8 mouse cellular contexts compared by ENCODE assay signal in the genomic region with DNA sequence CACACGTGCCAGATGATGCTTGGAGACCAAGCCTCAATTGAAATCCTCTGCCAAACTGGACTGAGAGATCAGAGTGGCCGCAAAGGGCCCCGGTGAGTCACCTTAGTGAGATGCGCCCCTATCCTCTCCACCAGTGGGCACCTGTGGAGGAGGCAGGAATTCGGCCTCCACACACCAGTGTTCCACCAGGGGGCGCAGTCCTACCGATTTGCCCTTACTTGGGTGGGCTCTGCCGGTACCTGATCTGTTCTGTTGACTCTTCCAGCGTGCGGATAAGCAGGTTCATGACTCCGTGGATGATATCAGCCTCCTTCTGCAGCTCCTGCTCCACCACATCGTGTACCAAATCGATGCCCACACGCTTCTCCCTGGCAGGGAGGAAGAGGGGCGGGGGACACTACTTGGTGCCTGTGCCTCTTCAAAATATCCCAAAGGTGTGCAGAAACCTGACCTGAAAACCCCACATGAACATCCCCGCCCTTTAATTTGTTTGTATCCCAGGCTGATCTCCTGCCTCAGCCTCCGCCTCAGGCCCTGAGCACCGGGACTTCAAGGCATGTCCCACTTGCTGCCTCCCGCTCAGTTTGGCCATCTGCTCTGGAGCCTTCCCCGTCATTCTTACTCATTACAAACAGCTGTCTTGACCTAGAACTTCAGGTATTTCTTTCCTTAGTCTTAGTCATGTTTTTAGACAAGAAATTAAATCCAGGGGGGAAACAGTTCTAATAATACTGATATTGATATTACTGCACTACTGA. TPM values are rescaled to one million over a fixed set of nuclear protein-coding genes. Genes with fewer than 3 reads are reported as not detected.
DNase-seq lines count a peak whose midpoint lies in the region; ATAC-seq and TF ChIP-seq lines count a peak whose summit lies in the region.

No protein-coding gene starts in this region.

- peak; percentile 45; the same call in 1 of the 2 replicates for ATAC-seq in forebrain, postnatal 0 days
- peak; percentile 71 to 92; a peak in 3 of 4 replicates for ATAC-seq in hematopoietic stem cell, adult 5-6 weeks (replicated peaks in 1 of 2; ENCODE audit: insufficient read depth in 1 of 2, low FRiP score in 2 of 2, low TSS enrichment in 1 of 2, low read depth in 1 of 2, poor library complexity in 2 of 2, severe bottlenecking in 2 of 2)

- H3K27me3 ChIP-seq in MEL (ENCODE audit: control insufficient read depth in 1 of 2, insufficient read depth in 2 of 2, low read length in 2 of 2), result peaks cover 0 to under 1% of the 10 kb centered on the region in 2 experiments; a peak in 2 of 4 replicates
- no peaks in the 10 kb centered on the region for H3K27me3 ChIP-seq in forebrain, postnatal 0 days (ENCODE audit: insufficient read depth, low read length)

- H3K9ac ChIP-seq in MEL (ENCODE audit: control insufficient read depth, low read depth, low read length, poor library complexity, severe bottlenecking), result no peak overlapping the region
- no peak overlapping the region for H3K9ac ChIP-seq in forebrain, postnatal 0 days

- 27% methylated on average over 20 of the region's 20 CpGs for WGBS in forebrain, postnatal 0 days

- no peaks in the 10 kb centered on the region for H3K9me3 ChIP-seq in MEL (replicated peaks; ENCODE audit: insufficient read depth, low read length)
- no peaks in the 10 kb centered on the region for H3K9me3 ChIP-seq in forebrain, postnatal 0 days (ENCODE audit: low read length)

- TF ChIP-seq EP300 in MEL (IDR thresholded peaks at IDR 0.05; ENCODE audit: low read depth in 1 of 2, low read length in 2 of 2), result no peak

- H3K79me2 ChIP-seq in MEL (ENCODE audit: control insufficient read depth, insufficient read depth, low read length, poor library complexity), result no peaks in the 10 kb centered on the region

- peak; percentile 93 to 99 (median 99) for TF ChIP-seq CTCF in MEL (IDR thresholded peaks at IDR 0.05 in 2 of 3, conservative IDR thresholded peaks at IDR 0.05 in 1 of 3; ENCODE audit: control insufficient read depth in 1 of 3, insufficient read depth in 1 of 3, low read depth in 2 of 3, low read length in 3 of 3, poor library complexity in 1 of 3, severe bottlenecking in 1 of 3)
- TF ChIP-seq CTCF in forebrain, postnatal 0 days (IDR thresholded peaks at IDR 0.05; ENCODE audit: low read depth), result peak; percentile 85

- peak; percentile 89 for TF ChIP-seq RAD21 in MEL (IDR thresholded peaks at IDR 0.05; ENCODE audit: low read depth, low read length)

- H3K4me1 ChIP-seq in MEL (ENCODE audit: control insufficient read depth in 1 of 2, insufficient read depth in 2 of 2, low read length in 2 of 2), result peaks cover 2 to 10% of the 10 kb centered on the region in 2 experiments; a peak in 3 of 4 replicates
- no peaks in the 10 kb centered on the region for H3K4me1 ChIP-seq in forebrain, postnatal 0 days (ENCODE audit: insufficient read depth)

- peak; percentile 79 for DNase-seq in MEL (ENCODE audit: low read depth, low spot score)
- DNase-seq in c-Kit-positive CD71-positive TER-119-positive erythroid progenitor cells, embryonic 14.5 days (ENCODE audit: low spot score), result peak; percentile 57
- peak; percentile 66 for DNase-seq in forebrain, postnatal 0 days
- peak; percentile 72 to 81 for DNase-seq in layer of hippocampus, postnatal 10 days (ENCODE audit: low spot score in 2 of 2)
- peak; percentile 65 for DNase-seq in lung, postnatal 25 days (ENCODE audit: low spot score)
- peak; percentile 42 for DNase-seq in right cerebral cortex, adult 18-20 months
- DNase-seq in urinary bladder, adult 2 months (ENCODE audit: low spot score), result peak; percentile 61

- H3K36me3 ChIP-seq in MEL (ENCODE audit: control insufficient read depth in 1 of 2, insufficient read depth in 2 of 2, low read length in 2 of 2), result 0 out of 4 replicates have a peak, but pooled peaks cover 0 to 2% of the 10 kb centered on the region in 2 experiments
- H3K36me3 ChIP-seq in forebrain, postnatal 0 days (ENCODE audit: insufficient read depth), result no peaks in the 10 kb centered on the region

- no peak overlapping the region; the same call in 1 of the 2 replicates for H3K4me2 ChIP-seq in forebrain, postnatal 0 days (ENCODE audit: low read depth)

- no peak overlapping the region for H3K27ac ChIP-seq in MEL (ENCODE audit: control insufficient read depth, low read depth, low read length)
- no peak overlapping the region for H3K27ac ChIP-seq in forebrain, postnatal 0 days (ENCODE audit: low read depth, low read length)

- TF ChIP-seq POLR2A in MEL (IDR thresholded peaks at IDR 0.05; ENCODE audit: control insufficient read depth in 1 of 2, insufficient read depth in 1 of 2, low read depth in 1 of 2, low read length in 2 of 2, poor library complexity in 1 of 2), result no peak

- no peak overlapping the region for H3K4me3 ChIP-seq in MEL (ENCODE audit: control insufficient read depth in 1 of 2, insufficient read depth in 1 of 2, low read depth in 2 of 2, low read length in 2 of 2)
- no peak overlapping the region for H3K4me3 ChIP-seq in forebrain, postnatal 0 days (ENCODE audit: low read depth, low read length)

TF ChIP-seq in MEL, 35 proteins besides CTCF, POLR2A, EP300 and RAD21:
- TF ChIP-seq ZC3H11A (IDR thresholded peaks at IDR 0.05; ENCODE audit: low read depth, low read length), result peak; percentile 91
- TF ChIP-seq NELFE (IDR thresholded peaks at IDR 0.05; ENCODE audit: low read depth, low read length), result no peak
- 0 out of 2 replicates have a peak, but pooled peaks have one; percentile 43 for TF ChIP-seq SIN3A (IDR thresholded peaks at IDR 0.05; ENCODE audit: low read length)
- no peak for TF ChIP-seq USF2 (IDR thresholded peaks at IDR 0.05; ENCODE audit: borderline replicate concordance in 1 of 2, insufficient read depth in 1 of 2, low read depth in 1 of 2, low read length in 2 of 2)
- peak; percentile 69; the same call in 1 of the 2 replicates for TF ChIP-seq MAZ (IDR thresholded peaks at IDR 0.05; ENCODE audit: low read depth, low read length)
- TF ChIP-seq KAT2A (conservative IDR thresholded peaks at IDR 0.05; ENCODE audit: low read depth, low read length), result no peak
- peak; percentile 99 for TF ChIP-seq SMC3 (IDR thresholded peaks at IDR 0.05; ENCODE audit: low read depth, low read length)

RNA-seq across cellular contexts. Expression of a gene that starts 7.1 kb away (rescaled TPM):
- not detected in 2 replicates for total RNA-seq in MEL (2012; rRNA removed)
- not detected for polyA plus RNA-seq in MEL (2012; ENCODE audit: insufficient read depth in 1 of 2, insufficient read length in 2 of 2, low read depth in 1 of 2, low replicate concordance in 2 of 2, missing spikeins in 1 of 2)
- total RNA-seq in forebrain, postnatal 0 days (2014; rRNA removed), result 10.5 and 13.1 TPM in 2 replicates
- polyA plus RNA-seq in forebrain, postnatal 0 days (2015; fragmentation: Nextera tagmentation; extraction: Ambion mirVana), result 8.6 and 12.4 TPM in 2 replicates
- not detected in 2 replicates for total RNA-seq in hematopoietic stem cell, adult 5-6 weeks (2017)
- 1 to 10 TPM; 2.5 to 4.7 TPM for total RNA-seq in layer of hippocampus, postnatal 10 days (2021)
- polyA plus RNA-seq in urinary bladder, adult 2 months (2012; rRNA removed), result 0.09 and 0.17 TPM in 2 replicates

RNA-seq across cellular contexts. Expression of a gene that starts 40.9 kb away (rescaled TPM):
- total RNA-seq in MEL (2012; rRNA removed), result not detected in 2 replicates
- polyA plus RNA-seq in MEL (2012; ENCODE audit: insufficient read depth in 1 of 2, insufficient read length in 2 of 2, low read depth in 1 of 2, low replicate concordance in 2 of 2, missing spikeins in 1 of 2), result not detected
- total RNA-seq in forebrain, postnatal 0 days (2014; rRNA removed), result not detected in 2 replicates
- polyA plus RNA-seq in forebrain, postnatal 0 days (2015; fragmentation: Nextera tagmentation; extraction: Ambion mirVana), result not detected in 2 replicates
- total RNA-seq in hematopoietic stem cell, adult 5-6 weeks (2017), result not detected in 2 replicates
- not detected for total RNA-seq in layer of hippocampus, postnatal 10 days (2021)
- 0.07 and 0.10 TPM in 2 replicates for polyA plus RNA-seq in urinary bladder, adult 2 months (2012; rRNA removed)

RNA-seq across cellular contexts. Expression of a gene that starts 53.7 kb away (rescaled TPM):
- total RNA-seq in MEL (2012; rRNA removed), result 0.56 and 1.0 TPM in 2 replicates
- 1 to 10 TPM in 1 of 2 experiments, not detected in 1; 1.8 TPM for polyA plus RNA-seq in MEL (2012; ENCODE audit: insufficient read depth in 1 of 2, insufficient read length in 2 of 2, low read depth in 1 of 2, low replicate concordance in 2 of 2, missing spikeins in 1 of 2)
- 0.77 and 3.1 TPM in 2 replicates for total RNA-seq in forebrain, postnatal 0 days (2014; rRNA removed)
- 4.3 and 4.8 TPM in 2 replicates for polyA plus RNA-seq in forebrain, postnatal 0 days (2015; fragmentation: Nextera tagmentation; extraction: Ambion mirVana)
- 41.7 and 58.5 TPM in 2 replicates for total RNA-seq in hematopoietic stem cell, adult 5-6 weeks (2017)
- 1 to 10 TPM; 1.9 to 2.5 TPM for total RNA-seq in layer of hippocampus, postnatal 10 days (2021)
- 34.1 and 37.8 TPM in 2 replicates for polyA plus RNA-seq in urinary bladder, adult 2 months (2012; rRNA removed)

RNA-seq across cellular contexts. Expression of a gene that starts 56.4 kb away (rescaled TPM):
- total RNA-seq in MEL (2012; rRNA removed), result 10.9 and 11.1 TPM in 2 replicates
- 10 to 100 TPM in 1 of 2 experiments, not detected in 1; 10.2 TPM for polyA plus RNA-seq in MEL (2012; ENCODE audit: insufficient read depth in 1 of 2, insufficient read length in 2 of 2, low read depth in 1 of 2, low replicate concordance in 2 of 2, missing spikeins in 1 of 2)
- total RNA-seq in forebrain, postnatal 0 days (2014; rRNA removed), result 9.7 and 10.4 TPM in 2 replicates
- polyA plus RNA-seq in forebrain, postnatal 0 days (2015; fragmentation: Nextera tagmentation; extraction: Ambion mirVana), result 8.4 and 10.2 TPM in 2 replicates
- 0.35 and 0.44 TPM in 2 replicates for total RNA-seq in hematopoietic stem cell, adult 5-6 weeks (2017)
- 1 to 10 TPM; 4.5 to 5.0 TPM for total RNA-seq in layer of hippocampus, postnatal 10 days (2021)
- polyA plus RNA-seq in urinary bladder, adult 2 months (2012; rRNA removed), result 5.3 and 6.7 TPM in 2 replicates

Comparison
In these comparisons a context has a peak if more than half of its experiments do, and no peak if none do; other contexts are left out.
1. RNA of a gene that starts 53.7 kb away (total RNA-seq): 41.7 to 58.5 TPM in hematopoietic stem cell, adult 5-6 weeks; 0.77 to 3.1 TPM in forebrain, postnatal 0 days, 1.9 to 2.5 TPM in layer of hippocampus, postnatal 10 days and 0.56 to 1.0 TPM in MEL; every median in the first group is over 10 times any median in the second.
2. Peak in every context shown above with its lines, with median percentiles within 50 percentile points of each other: DNase-seq.